Mouse (Mus musculus): ENCODE data around the gene Gabarap. TPM values are rescaled to one million over a fixed set of nuclear protein-coding genes. Genes with fewer than 3 reads are reported as not detected.

The Gabarap gene
- total and polyA plus RNA-seq, 3 experiments, result 189 to 352 (median 213) TPM

GRCm38 (mm10) chr11:69980196-69981140, 10.5 kb upstream of the Gabarap start (continued):
- no peak for TF ChIP-seq ZKSCAN1 (IDR thresholded peaks at IDR 0.05; ENCODE audit: borderline replicate concordance, low read depth, low read length)

GRCm38 (mm10) chr11:69981141-69981762, 9.7 kb upstream of the Gabarap start, which contains the start of gene Ctdnep1:
Gene Ctdnep1 (plus strand): TSS chr11:69981156.
- peaks cover 2% of the 10 kb centered on the region for H3K9me3 ChIP-seq (replicated peaks; ENCODE audit: low read length)
- peak within 1 kb of the TSS; percentile 76 to 98 (median 82) for H3K4me3 ChIP-seq (replicated peaks in 1 of 3; ENCODE audit: low read depth in 2 of 3, low read length in 2 of 3, poor library complexity in 1 of 3)
- H3K4me2 ChIP-seq (ENCODE audit: insufficient read depth, low read depth, poor library complexity, severe bottlenecking), result peak within 1 kb of the TSS; percentile 91
- no peaks in the 10 kb centered on the region for H3K27me3 ChIP-seq (replicated peaks)
- H3K36me3 ChIP-seq (replicated peaks in 1 of 2; ENCODE audit: control insufficient read depth in 1 of 2, insufficient read depth in 1 of 2, low read length in 1 of 2), result peaks cover 29 to 57% of the 10 kb centered on the region in 2 experiments
- TF ChIP-seq BHLHE40 (IDR thresholded peaks at IDR 0.05; ENCODE audit: low read depth, low read length) (0 out of 2 replicates have a peak, but pooled peaks have one; percentile 4), TBP (conservative IDR thresholded peaks at IDR 0.05; ENCODE audit: low read depth, low read length) (no peak), ZKSCAN1 (IDR thresholded peaks at IDR 0.05; ENCODE audit: borderline replicate concordance, low read depth, low read length) (no peak), CTCF (conservative IDR thresholded peaks at IDR 0.05 in 1 of 2, IDR thresholded peaks at IDR 0.05 in 1 of 2; ENCODE audit: low read depth in 2 of 2, low read length in 2 of 2) (no peak), NRF1 (IDR thresholded peaks at IDR 0.05; ENCODE audit: low read depth, low read length) (no peak), NELFE (IDR thresholded peaks at IDR 0.05; ENCODE audit: low read depth, low read length) (no peak), ZNF384 (IDR thresholded peaks at IDR 0.05; ENCODE audit: low read depth, low read length) (no peak), POLR2A (IDR thresholded peaks at IDR 0.05; ENCODE audit: low read depth, low read length) (no peak), RAD21 (IDR thresholded peaks at IDR 0.05; ENCODE audit: low read depth, low read length) (no peak), IRF4 (IDR thresholded peaks at IDR 0.05; ENCODE audit: low read depth, low read length) (0 out of 2 replicates have a peak, but pooled peaks have one; percentile 10), SIN3A (IDR thresholded peaks at IDR 0.05; ENCODE audit: low read length) (peak; percentile 55; the same call in 1 of the 2 replicates), MEF2A (IDR thresholded peaks at IDR 0.05; ENCODE audit: borderline replicate concordance, low read depth, low read length) (no peak), SMC3 (IDR thresholded peaks at IDR 0.05; ENCODE audit: low read depth, low read length) (no peak), RCOR1 (conservative IDR thresholded peaks at IDR 0.05; ENCODE audit: low read depth, low read length) (no peak), KAT2A (IDR thresholded peaks at IDR 0.05; ENCODE audit: insufficient replicate concordance, low read length) (no peak), POLR2AphosphoS2 (IDR thresholded peaks at IDR 0.05; ENCODE audit: low read depth, low read length) (no peak), MYC (IDR thresholded peaks at IDR 0.05; ENCODE audit: low read depth, low read length) (no peak), MAX (IDR thresholded peaks at IDR 0.05; ENCODE audit: low read length) (no peak), PAX5 (IDR thresholded peaks at IDR 0.05; ENCODE audit: low read length) (no peak), CHD1 (IDR thresholded peaks at IDR 0.05; ENCODE audit: low read depth, low read length) (no peak), MXI1 (IDR thresholded peaks at IDR 0.05; ENCODE audit: low read depth, low read length) (peak; percentile 22; the same call in 1 of the 2 replicates), TCF12 (IDR thresholded peaks at IDR 0.05; ENCODE audit: low read depth, low read length) (peak; percentile 52; the same call in 1 of the 2 replicates), JUND (conservative IDR thresholded peaks at IDR 0.05; ENCODE audit: low read depth, low read length) (no peak), ZMIZ1 (IDR thresholded peaks at IDR 0.05; ENCODE audit: low read depth, low read length) (no peak), JUN (IDR thresholded peaks at IDR 0.05; ENCODE audit: insufficient read depth, low read depth, low read length) (no peak), EP300 (IDR thresholded peaks at IDR 0.05; ENCODE audit: low read length) (no peak), MAZ (IDR thresholded peaks at IDR 0.05; ENCODE audit: low read depth, low read length) (no peak)
- H3K27ac ChIP-seq (ENCODE audit: insufficient read depth, low read depth), result peak within 1 kb of the TSS; percentile 71
- dilution Hi-C loops (cut with MboI; ENCODE audit: extremely low pct_ligation_motif_present, extremely low pct_unique_long_range_greater_than_20kb, low sequenced_read_pairs) (no loop called here), in situ Hi-C loops (cut with MboI; ENCODE audit: low pct_ligation_motif_present, low pct_unique_long_range_greater_than_20kb, low sequenced_read_pairs) (no loop called here)
- peaks cover 5 to 33% of the 10 kb centered on the region in 2 experiments for H3K4me1 ChIP-seq (ENCODE audit: control insufficient read depth in 1 of 2, insufficient read depth in 2 of 2)
- H3K79me2 ChIP-seq (replicated peaks; ENCODE audit: control insufficient read depth, extremely low read depth, insufficient read depth, poor library complexity, severe bottlenecking), result peaks cover 45% of the 10 kb centered on the region
- peak within 1 kb of the TSS; percentile 89 for H3K9ac ChIP-seq (ENCODE audit: insufficient read depth, low read depth)
- no peak for DNase-seq (ENCODE audit: extremely low read depth)
